Comparison of ENCODE assay signal across 8 mouse cellular contexts in the genomic region with DNA sequence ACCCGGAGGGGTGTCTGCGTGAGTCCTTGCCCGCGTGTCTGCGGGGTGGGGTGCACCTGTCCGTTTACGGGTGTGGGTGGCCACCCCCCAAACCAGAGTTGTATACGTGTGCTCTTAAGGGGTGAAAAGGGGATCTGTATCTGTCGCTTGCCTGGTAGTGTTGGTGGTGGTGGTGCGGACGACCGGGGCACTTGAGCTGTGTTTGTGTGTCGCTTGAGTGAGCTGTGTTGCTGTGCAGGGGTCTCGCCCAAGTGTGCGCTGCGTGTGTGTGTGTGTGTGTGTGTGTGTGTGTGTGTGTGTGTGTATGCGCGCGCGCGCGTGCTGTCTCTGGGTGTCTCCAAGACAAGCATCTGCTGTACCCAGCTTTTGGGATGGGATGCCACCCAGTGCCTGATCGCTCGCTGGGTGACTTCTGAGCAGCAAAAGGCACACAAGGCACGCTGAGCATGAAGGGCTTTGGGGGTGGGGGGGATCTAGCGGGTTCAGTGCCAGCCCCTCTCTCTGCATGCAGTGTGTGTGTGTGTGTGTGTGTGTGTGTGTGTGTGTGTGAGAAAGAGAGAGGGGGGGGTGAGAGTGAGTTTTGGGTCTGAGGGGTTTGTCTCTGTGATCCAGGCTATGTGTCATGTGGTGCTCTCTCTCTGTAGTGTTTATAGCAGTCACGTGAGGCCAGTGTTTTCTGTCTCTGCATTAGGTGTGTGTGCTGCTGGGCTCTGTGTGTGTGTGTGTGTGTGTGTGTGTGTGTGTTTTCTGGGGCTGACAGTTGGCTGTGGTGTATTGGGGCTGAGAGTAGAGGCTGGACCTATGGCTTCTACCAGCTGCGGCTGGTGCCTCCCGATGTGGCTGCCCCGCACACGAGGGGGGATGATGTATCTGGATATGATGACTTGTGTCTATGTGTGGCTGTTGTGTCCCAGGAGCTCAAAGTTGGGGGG. TPM values are rescaled to one million over a fixed set of nuclear protein-coding genes. Genes with fewer than 3 reads are reported as not detected.
DNase-seq lines count a peak whose midpoint lies in the region; ATAC-seq and TF ChIP-seq lines count a peak whose summit lies in the region.

No protein-coding gene starts in this region.

- peak overlapping the region; percentile 79 for H3K4me3 ChIP-seq in kidney, embryonic 14.5 days (ENCODE audit: low read length)
- peak overlapping the region; percentile 84 for H3K4me3 ChIP-seq in liver, adult 2 months (ENCODE audit: insufficient read depth, low read depth, low read length)

- H3K27me3 ChIP-seq in kidney, embryonic 14.5 days (ENCODE audit: control insufficient read depth, insufficient read depth, low read length), result no peaks in the 10 kb centered on the region
- no peaks in the 10 kb centered on the region for H3K27me3 ChIP-seq in liver, adult 2 months (ENCODE audit: control insufficient read depth, insufficient read depth, low read length)

- peak overlapping the region; percentile 89 for H3K9ac ChIP-seq in kidney, embryonic 14.5 days (ENCODE audit: low read depth, low read length)
- peak overlapping the region; percentile 95 for H3K9ac ChIP-seq in liver, adult 2 months (ENCODE audit: low read depth, low read length)

- H3K36me3 ChIP-seq in kidney, embryonic 14.5 days (ENCODE audit: control insufficient read depth, insufficient read depth, low read length), result no peaks in the 10 kb centered on the region
- no peaks in the 10 kb centered on the region for H3K36me3 ChIP-seq in liver, adult 2 months (ENCODE audit: control insufficient read depth, insufficient read depth, low read length)

- H3K79me2 ChIP-seq in liver, adult 2 months (ENCODE audit: control insufficient read depth, insufficient read depth, low read length), result peaks cover 5% of the 10 kb centered on the region; the same call in 1 of the 2 replicates

- TF ChIP-seq CTCF in liver, adult 2 months (IDR thresholded peaks at IDR 0.05; ENCODE audit: low read depth, low read length), result no peak

- no peaks in the 10 kb centered on the region for H3K9me3 ChIP-seq in kidney, embryonic 14.5 days (ENCODE audit: control insufficient read depth, low read length)

- WGBS in kidney, embryonic 14.5 days, result under 1% methylated on average over 31 of the region's 31 CpGs
- under 1% methylated on average over 31 of the region's 31 CpGs for WGBS in liver, adult 2 months

- no peak for TF ChIP-seq POLR2A in liver, adult 2 months (IDR thresholded peaks at IDR 0.05; ENCODE audit: extremely low read depth, insufficient read depth, low read length)

- peak overlapping the region; percentile 98 for H3K4me2 ChIP-seq in kidney, embryonic 14.5 days (replicated peaks; ENCODE audit: low read depth, low read length)

- no peak for ATAC-seq in kidney, embryonic 14.5 days (ENCODE audit: low FRiP score, low TSS enrichment)

- peaks cover 26% of the 10 kb centered on the region for H3K4me1 ChIP-seq in kidney, embryonic 14.5 days (ENCODE audit: control insufficient read depth, insufficient read depth, low read length)
- peaks cover 20% of the 10 kb centered on the region for H3K4me1 ChIP-seq in liver, adult 2 months (ENCODE audit: control insufficient read depth, insufficient read depth, low read length)

- DNase-seq in urinary bladder, postnatal 36 days (ENCODE audit: low spot score in 2 of 2), result peak; percentile 20 to 31
- DNase-seq in urinary bladder, postnatal 10 days (ENCODE audit: low spot score), result no peak
- peak; percentile 81 for DNase-seq in cerebellum, adult 9-11 months
- peak; percentile 24 for DNase-seq in heart, adult 8-10 months (ENCODE audit: low spot score)
- DNase-seq in liver, adult 2 months (ENCODE audit: extremely low read depth, low read depth, low spot score), result peak; percentile 66
- DNase-seq in natural killer cell, adult 2 months (ENCODE audit: low spot score in 2 of 2), result peak; percentile 61 to 62
- peak; percentile 64 for DNase-seq in thymus, postnatal 14 days

- 0 out of 2 replicates have a peak overlapping the region, but pooled peaks have one; percentile 98 for H3K27ac ChIP-seq in kidney, embryonic 14.5 days (ENCODE audit: low read depth, low read length)
- peak overlapping the region; percentile 84 for H3K27ac ChIP-seq in liver, adult 2 months (replicated peaks; ENCODE audit: insufficient read depth, low read depth, low read length)

RNA-seq across cellular contexts. Expression of a gene that starts 2.6 kb away (rescaled TPM):
- total RNA-seq in heart, adult 8-10 months (2022), result 1 to 10 TPM; 2.8 to 5.1 (median 4.4) TPM
- polyA plus RNA-seq in kidney, embryonic 14.5 days (2014; fragmentation: Nextera tagmentation; extraction: Ambion mirVana), result 8.6 and 13.8 TPM in 2 replicates
- total RNA-seq in liver, adult 2 months (2014; rRNA removed), result 6.0 and 7.2 TPM in 2 replicates
- polyA plus RNA-seq in liver, adult 2 months (2012; rRNA removed), result 15.2 and 27.9 TPM in 2 replicates

RNA-seq across cellular contexts. Expression of a gene that starts 24.2 kb away (rescaled TPM):
- total RNA-seq in heart, adult 8-10 months (2022), result 10 to 100 TPM; 33.2 to 48.1 (median 38.1) TPM
- 24.6 and 28.3 TPM in 2 replicates for polyA plus RNA-seq in kidney, embryonic 14.5 days (2014; fragmentation: Nextera tagmentation; extraction: Ambion mirVana)
- 14.4 and 20.7 TPM in 2 replicates for total RNA-seq in liver, adult 2 months (2014; rRNA removed)
- 10.7 and 16.2 TPM in 2 replicates for polyA plus RNA-seq in liver, adult 2 months (2012; rRNA removed)

RNA-seq across cellular contexts. Expression of a gene that starts 37.4 kb away (rescaled TPM):
- total RNA-seq in heart, adult 8-10 months (2022), result 10 to 100 TPM; 12.3 to 18.1 (median 14.4) TPM
- polyA plus RNA-seq in kidney, embryonic 14.5 days (2014; fragmentation: Nextera tagmentation; extraction: Ambion mirVana), result 19.3 and 19.8 TPM in 2 replicates
- total RNA-seq in liver, adult 2 months (2014; rRNA removed), result 1.9 and 2.8 TPM in 2 replicates
- 8.0 and 8.8 TPM in 2 replicates for polyA plus RNA-seq in liver, adult 2 months (2012; rRNA removed)

RNA-seq across cellular contexts. Expression of a gene that starts 51.4 kb away (rescaled TPM):
- total RNA-seq in heart, adult 8-10 months (2022), result 1 to 10 TPM; 4.1 to 5.5 (median 5.1) TPM
- 1.2 and 1.8 TPM in 2 replicates for polyA plus RNA-seq in kidney, embryonic 14.5 days (2014; fragmentation: Nextera tagmentation; extraction: Ambion mirVana)
- 0.46 and 0.47 TPM in 2 replicates for total RNA-seq in liver, adult 2 months (2014; rRNA removed)
- polyA plus RNA-seq in liver, adult 2 months (2012; rRNA removed), result 0.88 and 1.3 TPM in 2 replicates
